Mouse (Mus musculus) brown adipose tissue, adult 24 weeks (tissue): ENCODE measurements around the gene Lsm5. TPM values are rescaled to one million over a fixed set of nuclear protein-coding genes. Genes with fewer than 3 reads are reported as not detected.

ENCODE experiments used
- polyA plus RNA-seq: library from polyadenylated mRNA; stranded (reverse); fragments of >200 nt; gene quantifications from 2 replicates; pipeline ENCODE4 v1.2.4, GENCODE M21; 2012; ENCODE audit not compliant: missing spikeins, insufficient read depth, insufficient read length

The Lsm5 gene
- polyA plus RNA-seq, 1 experiment: 56.2 TPM

Other genes starting within 250 kb of the Lsm5 start
- 0.20 and 0.50 TPM in 2 replicates for gene Pde1c, start 135.6 kb downstream of the Lsm5 start, polyA plus RNA-seq
- gene Avl9, start 10.2 kb upstream of the Lsm5 start, polyA plus RNA-seq: 5.0 TPM in 2 replicates
- 15.4 and 16.1 TPM in 2 replicates for gene Kbtbd2, start 93.1 kb upstream of the Lsm5 start, polyA plus RNA-seq
- gene Fkbp9, start 127.3 kb upstream of the Lsm5 start, polyA plus RNA-seq: 44.6 and 50.2 TPM in 2 replicates
- gene Nt5c3, start 219.2 kb upstream of the Lsm5 start, polyA plus RNA-seq: 18.6 and 28.2 TPM in 2 replicates
- 0.52 and 0.75 TPM in 2 replicates for gene Vmn1r4, start 219.3 kb upstream of the Lsm5 start, polyA plus RNA-seq